Mouse (Mus musculus) limb, embryonic 10.5 days (tissue): ENCODE data around the gene Srebf2. TPM values are rescaled to one million over a fixed set of nuclear protein-coding genes. Genes with fewer than 3 reads are reported as not detected.

Experiments used
- microRNA counts: library from miRNA; unstranded; fragments of <30 nt; microRNA quantifications from one replicate; lab custom pipeline; 2017
- microRNA-seq: library from miRNA; unstranded; fragments of <30 nt; microRNA quantifications from one replicate; pipeline ENCODE4, GENCODE M21; 2017
- polyA plus RNA-seq: library from polyadenylated mRNA; unstranded; fragments of >200 nt; fragmentation: Nextera tagmentation; extraction: Ambion mirVana; gene quantifications from 2 replicates; pipeline ENCODE4 v1.2.1, GENCODE M21; 2016

Srebf2 gene
- polyA plus RNA-seq, 1 experiment from 2014 or later: 190 TPM

MicroRNAs within 50 kb of the gene (microRNA counts, 519-probe panel; counts per million panel counts)
- 3,026 counts per million, percentile 74 among the panel's probes with 10 or more counts for microRNA mmu-miR-33 (lab: Ali Mortazavi, UCI)

Small RNA genes within 50 kb of the gene (microRNA-seq; reads per million reads assigned to microRNA genes)
- 60.4 reads per million, percentile 43 among the genes with 10 or more reads in this experiment for gene Mir33

Other genes starting within 250 kb of the Srebf2 start
- 75.5 and 86.6 TPM in 2 replicates for gene Polr3h, start 220.9 kb upstream of the Srebf2 start, polyA plus RNA-seq
- gene Csdc2, start 210.4 kb upstream of the Srebf2 start, polyA plus RNA-seq: 3.7 and 5.7 TPM in 2 replicates
- 18.1 and 21.1 TPM in 2 replicates for gene Pmm1, start 186.3 kb upstream of the Srebf2 start, polyA plus RNA-seq
- gene 1700029P11Rik, start 166.6 kb upstream of the Srebf2 start, polyA plus RNA-seq: not detected in 2 replicates
- gene Xrcc6, start 159.3 kb upstream of the Srebf2 start, polyA plus RNA-seq: 112 and 113 TPM in 2 replicates
- gene Desi1, start 113.3 kb upstream of the Srebf2 start, polyA plus RNA-seq: 33.7 and 40.3 TPM in 2 replicates
- gene Snu13, start 99.6 kb upstream of the Srebf2 start, polyA plus RNA-seq: 379 and 421 TPM in 2 replicates
- gene 4930407I10Rik, start 88.0 kb upstream of the Srebf2 start, polyA plus RNA-seq: not detected in 2 replicates
- gene Mei1, start 77.2 kb upstream of the Srebf2 start, polyA plus RNA-seq: not detected in 2 replicates
- 22.8 and 23.6 TPM in 2 replicates for gene Ccdc134, start 19.3 kb upstream of the Srebf2 start, polyA plus RNA-seq
- gene Shisa8, start 65.6 kb downstream of the Srebf2 start, polyA plus RNA-seq: 0.15 TPM in 1 of 2 replicates, not detected in the other
- gene Tnfrsf13c, start 77.2 kb downstream of the Srebf2 start, polyA plus RNA-seq: 0.15 and 0.33 TPM in 2 replicates
- 83.9 and 86.0 TPM in 2 replicates for gene Cenpm, start 97.6 kb downstream of the Srebf2 start, polyA plus RNA-seq
- not detected in 2 replicates for gene 1500009C09Rik, start 105.2 kb downstream of the Srebf2 start, polyA plus RNA-seq
- gene Sept3, start 127.7 kb downstream of the Srebf2 start, polyA plus RNA-seq: 32.9 and 41.5 TPM in 2 replicates
- 0.16 and 0.38 TPM in 2 replicates for gene Wbp2nl, start 151.8 kb downstream of the Srebf2 start, polyA plus RNA-seq
- 19.0 and 29.2 TPM in 2 replicates for gene Naga, start 191.7 kb downstream of the Srebf2 start, polyA plus RNA-seq
- 5.4 and 7.4 TPM in 2 replicates for gene Pheta2, start 191.8 kb downstream of the Srebf2 start, polyA plus RNA-seq
- 211 and 212 TPM in 2 replicates for gene Smdt1, start 191.8 kb downstream of the Srebf2 start, polyA plus RNA-seq
- gene Ndufa6, start 207.1 kb downstream of the Srebf2 start, polyA plus RNA-seq: 243 and 262 TPM in 2 replicates
- 0.80 and 2.9 TPM in 2 replicates for gene Cyp2d22, start 233.1 kb downstream of the Srebf2 start, polyA plus RNA-seq
- gene Cyp2d11, start 246.8 kb downstream of the Srebf2 start, polyA plus RNA-seq: not detected in 2 replicates